Mouse (Mus musculus): ENCODE measurements at regions not wholly inside any gene's neighbourhood (a gene's known extent, or its start where the extent isn't known, plus 50 kb on each side); places are given as distances from the start of the nearest gene placed in this dataset.

DNA sequence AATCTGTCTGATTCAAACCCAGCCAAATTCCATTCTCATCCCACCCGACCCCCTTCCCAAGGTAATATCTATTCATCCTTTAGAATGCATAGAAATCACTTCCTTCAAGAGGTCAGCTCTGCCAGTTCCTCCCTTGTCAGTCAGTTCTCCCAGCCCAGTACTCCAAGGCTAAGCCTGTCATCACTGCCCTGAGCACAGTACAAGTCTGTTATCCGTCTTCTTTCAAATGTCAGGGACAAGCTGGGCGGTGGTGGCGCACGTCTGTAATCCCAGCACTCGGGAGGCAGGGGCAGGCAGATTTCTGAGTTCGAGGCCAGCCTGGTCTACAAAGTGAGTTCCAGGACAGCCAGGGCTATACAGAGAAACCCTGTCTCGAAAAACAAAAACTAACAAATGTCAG is 75.9 kb upstream of the Tbx3 start:
- TF ChIP-seq CTCF (IDR thresholded peaks at IDR 0.05) (no peak), EP300 (IDR thresholded peaks at IDR 0.05; ENCODE audit: insufficient read depth, low read depth, low read length) (no peak)

All from heart, adult 2 months (tissue).